Mouse (Mus musculus) neural tube, embryonic 12.5 days (tissue): ENCODE measurements around the gene Slc41a3. TPM values are rescaled to one million over a fixed set of nuclear protein-coding genes. Genes with fewer than 3 reads are reported as not detected.
"Not testable (repeated sequence)": the region's sequence is repeated elsewhere in the genome, so short reads cannot be mapped to it uniquely, and the experiment has no call there.

Experiments
- ATAC-seq: fragments of 200-750 bp; cut with Nextera tagmentation; 2 replicates; pipeline ENCODE4 v1.8.0; 2017; ENCODE audit warnings: low read depth, mild to moderate bottlenecking, moderate TSS enrichment, moderate library complexity; ENCODE audit not compliant: low FRiP score
- H3K27ac ChIP-seq: fragments of 300-500 bp; sonication (generic); 2 replicates; pipeline ENCODE4 v1.5.1; 2016
- H3K27me3 ChIP-seq: fragments of 300-500 bp; sonication (generic); replicated peaks from 2 replicates; pipeline ENCODE4 v1.6.1; 2016; ENCODE audit warnings: mild to moderate bottlenecking
- H3K36me3 ChIP-seq: fragments of 300-500 bp; sonication (generic); 2 replicates; pipeline ENCODE4 v1.6.1; 2016; ENCODE audit warnings: mild to moderate bottlenecking
- H3K4me1 ChIP-seq: fragments of 300-500 bp; sonication (generic); 2 replicates; pipeline ENCODE4 v1.6.1; 2016
- H3K4me2 ChIP-seq: fragments of 300-500 bp; sonication (generic); replicated peaks from 2 replicates; pipeline ENCODE4 v1.6.1; 2016; ENCODE audit warnings: mild to moderate bottlenecking
- H3K4me3 ChIP-seq: fragments of 300-500 bp; sonication (generic); 2 replicates; pipeline ENCODE4 v1.5.1; 2016
- H3K9ac ChIP-seq: fragments of 300-500 bp; sonication (generic); 2 replicates; pipeline ENCODE4 v1.6.1; 2016; ENCODE audit warnings: mild to moderate bottlenecking
- H3K9me3 ChIP-seq: fragments of 300-500 bp; sonication (generic); 2 replicates; pipeline ENCODE4 v1.6.1; 2016; ENCODE audit warnings: mild to moderate bottlenecking
- WGBS: fragments of 180-500 bp; shearing (Covaris S2); methylation state at CpG from one replicate; pipeline ENCODE4 v1.1.7; 2016; 5-methylcytosine and 5-hydroxymethylcytosine counted together
- polyA plus RNA-seq: library from polyadenylated mRNA; unstranded; fragments of >200 nt; fragmentation: Nextera tagmentation; extraction: Ambion mirVana; gene quantifications from 2 replicates; pipeline ENCODE4 v1.2.1, GENCODE M21; 2016

Gene Slc41a3
- polyA plus RNA-seq, 1 experiment from 2014 or later = 4.1 TPM

DNA sequence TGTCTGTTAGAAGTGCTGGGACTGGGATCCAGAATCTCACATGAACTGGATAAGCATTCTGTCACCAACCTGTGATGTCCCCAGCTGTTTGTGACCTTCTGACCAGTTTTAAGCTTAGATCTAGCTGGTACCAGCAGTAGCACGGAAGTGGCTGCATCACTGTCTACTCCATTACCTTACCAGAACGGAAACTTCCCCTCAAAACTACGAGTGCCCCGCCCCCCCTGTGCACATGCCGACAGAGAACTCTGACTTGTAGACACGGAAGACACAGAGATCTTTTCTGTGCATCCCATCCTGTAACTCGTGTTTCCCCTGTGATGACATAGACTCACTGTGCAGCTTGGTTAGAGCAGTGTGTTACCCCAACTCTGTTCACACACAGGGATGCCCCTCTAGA is 25.9 kb downstream of the Slc41a3 start:
- Histone ChIP-seq H3K27me3 (no peaks in the 10 kb centered on the region), H3K4me3 (no peak overlapping the region)
- 92% methylated on average over 7 of the region's 7 CpGs for WGBS

DNA sequence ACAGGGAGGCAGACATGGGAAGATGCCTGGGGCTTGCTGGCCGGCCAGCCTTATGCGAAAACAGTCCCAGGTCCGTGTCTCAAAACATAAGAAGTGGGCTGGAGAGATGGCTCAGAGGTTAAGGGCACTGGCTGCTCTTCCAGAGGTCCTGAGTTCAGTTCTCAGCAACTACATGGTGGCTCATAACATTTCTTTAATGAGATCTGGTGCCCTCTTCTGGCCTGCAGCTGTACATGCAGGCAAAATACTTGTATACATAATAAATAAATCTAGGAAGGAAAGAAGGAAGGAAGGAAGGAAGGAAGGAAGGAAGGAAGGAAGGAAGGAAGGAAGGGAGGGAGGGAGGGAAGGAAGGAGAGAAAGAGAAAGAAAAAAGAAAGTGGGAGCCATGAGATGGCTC is 28.0 kb downstream of the Slc41a3 start:
- H3K4me2 ChIP-seq, ATAC-seq, H3K4me1 ChIP-seq, H3K27ac ChIP-seq, H3K4me3 ChIP-seq, H3K9me3 ChIP-seq, H3K27me3 ChIP-seq, H3K9ac ChIP-seq, H3K36me3 ChIP-seq: not testable (repeated sequence)
- WGBS = 63% methylated on average over 3 of the region's 3 CpGs

More for the DNA sequence above, 25.9 kb downstream of the Slc41a3 start:
- no peak for ATAC-seq
- H3K36me3 ChIP-seq = no peaks in the 10 kb centered on the region
- H3K4me1 ChIP-seq = no peaks in the 10 kb centered on the region
- H3K9me3 ChIP-seq = no peaks in the 10 kb centered on the region
- H3K9ac ChIP-seq = no peak overlapping the region
- no peak overlapping the region for H3K27ac ChIP-seq
- no peak overlapping the region for H3K4me2 ChIP-seq

DNA sequence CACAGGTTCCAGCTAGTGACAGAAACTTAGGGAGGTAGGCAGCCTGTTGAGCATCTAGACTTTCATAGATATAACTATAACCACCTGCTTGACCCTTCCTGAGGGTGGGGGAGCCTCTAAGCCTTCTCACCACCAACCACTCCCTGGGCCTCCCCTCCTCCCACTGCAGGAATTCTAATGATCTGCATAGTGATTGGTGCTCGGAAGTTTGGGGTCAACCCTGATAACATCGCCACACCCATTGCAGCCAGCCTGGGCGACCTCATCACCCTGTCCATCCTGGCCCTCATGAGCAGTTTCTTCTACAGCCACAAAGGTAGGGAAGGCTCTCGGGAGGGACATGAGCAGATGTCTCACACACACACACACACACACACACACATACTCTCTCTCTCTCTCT is 30.6 kb downstream of the Slc41a3 start:
- Histone ChIP-seq H3K9ac (no peak overlapping the region), H3K27me3 (no peaks in the 10 kb centered on the region), H3K36me3 (no peaks in the 10 kb centered on the region), H3K4me3 (no peak overlapping the region), H3K9me3 (no peaks in the 10 kb centered on the region), H3K4me2 (no peak overlapping the region), H3K27ac (no peak overlapping the region), H3K4me1 (no peaks in the 10 kb centered on the region)
- ATAC-seq = no peak
- 38% methylated on average over 4 of the region's 4 CpGs for WGBS

DNA sequence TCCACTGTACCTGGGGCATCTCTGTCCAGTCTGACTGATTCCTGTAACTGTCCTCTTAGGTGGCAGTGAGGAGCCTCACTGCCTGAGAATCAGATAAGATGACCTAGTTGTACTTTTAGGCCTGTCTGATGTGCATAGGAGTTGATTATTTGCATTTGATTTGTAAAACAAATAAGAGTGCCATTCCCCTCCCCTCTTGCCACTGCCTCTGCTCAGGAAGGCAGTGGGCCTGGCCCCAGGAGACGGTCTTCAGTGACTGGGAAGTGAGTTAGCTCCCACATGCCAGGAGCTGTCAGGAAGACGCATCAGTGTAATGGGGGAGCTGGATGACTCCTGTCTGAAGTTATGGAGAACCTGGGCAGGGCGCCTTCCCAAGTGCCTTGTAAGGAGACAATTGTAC is 31.1 kb downstream of the Slc41a3 start:
- no peak overlapping the region for H3K27ac ChIP-seq
- H3K9ac ChIP-seq = no peak overlapping the region
- H3K9me3 ChIP-seq = no peaks in the 10 kb centered on the region
- no peak overlapping the region for H3K4me3 ChIP-seq
- H3K4me1 ChIP-seq = no peaks in the 10 kb centered on the region
- WGBS = 65% methylated on average over 3 of the region's 3 CpGs
- H3K36me3 ChIP-seq = no peaks in the 10 kb centered on the region
- no peaks in the 10 kb centered on the region for H3K27me3 ChIP-seq
- no peak for ATAC-seq
- H3K4me2 ChIP-seq = no peak overlapping the region

DNA sequence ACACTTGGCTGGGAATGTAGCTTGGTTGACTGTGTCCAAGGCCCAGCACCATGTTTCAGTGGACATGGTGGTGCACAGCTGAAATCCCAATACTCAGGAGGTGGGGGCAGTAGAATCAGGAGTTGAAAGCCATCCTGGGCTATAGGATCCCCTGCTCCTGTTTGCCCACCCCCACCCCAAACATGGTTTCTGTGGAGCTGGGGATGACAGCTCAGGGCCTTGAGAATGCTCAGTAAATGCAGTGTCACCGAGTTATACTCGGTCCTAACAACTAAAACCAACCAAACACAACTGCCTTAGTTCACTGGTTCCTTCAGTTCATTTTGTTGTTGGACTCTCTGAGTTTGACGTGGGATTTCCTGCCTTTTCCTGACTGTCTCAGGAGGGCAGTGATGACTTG is 38.5 kb downstream of the Slc41a3 start:
- Histone ChIP-seq H3K4me2 (no peak overlapping the region), H3K27me3 (no peaks in the 10 kb centered on the region), H3K4me3 (no peak overlapping the region), H3K4me1 (0 out of 2 replicates have a peak, but pooled peaks cover 7% of the 10 kb centered on the region), H3K36me3 (no peaks in the 10 kb centered on the region), H3K27ac (no peak overlapping the region), H3K9ac (no peak overlapping the region), H3K9me3 (no peaks in the 10 kb centered on the region)
- ATAC-seq = no peak
- WGBS = 80% methylated on average over 3 of the region's 3 CpGs

DNA sequence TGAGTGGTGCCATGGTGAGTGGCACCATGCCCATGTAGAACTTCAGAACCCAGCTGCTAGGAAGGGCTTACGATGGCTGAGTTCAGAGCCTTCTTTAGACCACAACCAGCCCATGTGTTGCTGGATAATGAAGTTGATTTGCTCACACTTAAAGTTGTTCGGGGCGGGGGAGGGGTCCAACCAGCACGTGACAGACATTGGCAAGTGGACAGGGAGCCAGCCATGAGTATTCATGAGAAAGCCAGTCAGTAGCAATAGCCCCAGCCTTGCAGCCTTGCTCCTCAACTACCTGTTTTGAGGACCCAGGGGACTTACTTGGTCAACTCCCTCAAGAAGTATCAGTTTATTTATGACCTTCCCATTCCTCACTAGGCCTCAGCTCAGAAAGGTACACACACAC is 40.4 kb downstream of the Slc41a3 start:
- Histone ChIP-seq H3K9ac (no peak overlapping the region), H3K9me3 (no peaks in the 10 kb centered on the region), H3K4me2 (no peak overlapping the region), H3K27ac (no peak overlapping the region), H3K4me1 (0 out of 2 replicates have a peak, but pooled peaks cover 7% of the 10 kb centered on the region), H3K4me3 (no peak overlapping the region), H3K36me3 (no peaks in the 10 kb centered on the region), H3K27me3 (no peaks in the 10 kb centered on the region)
- 78% methylated on average over 4 of the region's 4 CpGs for WGBS
- ATAC-seq = no peak

DNA sequence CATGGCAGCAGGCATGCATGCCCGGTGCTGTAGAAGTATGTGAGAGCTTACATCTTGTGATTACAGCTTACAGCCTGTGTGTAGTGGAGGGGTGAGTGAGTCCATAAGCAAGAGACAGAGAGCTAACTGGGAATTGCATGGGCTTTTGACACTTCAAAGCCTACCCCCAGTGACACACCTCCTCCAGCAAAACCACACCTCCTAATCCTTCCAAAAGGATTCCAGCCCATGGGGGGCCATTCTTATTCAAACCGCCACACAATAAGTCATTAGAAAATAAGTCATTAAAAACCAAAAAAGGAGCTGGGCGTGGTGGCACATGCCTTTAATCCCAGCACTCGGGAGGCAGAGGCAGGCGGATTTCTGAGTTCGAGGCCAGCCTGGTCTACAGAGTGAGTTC is 43.9 kb downstream of the Slc41a3 start:
- Histone ChIP-seq H3K27me3 (no peaks in the 10 kb centered on the region), H3K9ac (no peak overlapping the region), H3K27ac (no peak overlapping the region), H3K4me2 (no peak overlapping the region), H3K4me3 (no peak overlapping the region), H3K36me3 (no peaks in the 10 kb centered on the region), H3K4me1 (0 out of 2 replicates have a peak, but pooled peaks cover 7% of the 10 kb centered on the region), H3K9me3 (no peaks in the 10 kb centered on the region)
- 93% methylated on average over 6 of the region's 6 CpGs for WGBS
- ATAC-seq = no peak

DNA sequence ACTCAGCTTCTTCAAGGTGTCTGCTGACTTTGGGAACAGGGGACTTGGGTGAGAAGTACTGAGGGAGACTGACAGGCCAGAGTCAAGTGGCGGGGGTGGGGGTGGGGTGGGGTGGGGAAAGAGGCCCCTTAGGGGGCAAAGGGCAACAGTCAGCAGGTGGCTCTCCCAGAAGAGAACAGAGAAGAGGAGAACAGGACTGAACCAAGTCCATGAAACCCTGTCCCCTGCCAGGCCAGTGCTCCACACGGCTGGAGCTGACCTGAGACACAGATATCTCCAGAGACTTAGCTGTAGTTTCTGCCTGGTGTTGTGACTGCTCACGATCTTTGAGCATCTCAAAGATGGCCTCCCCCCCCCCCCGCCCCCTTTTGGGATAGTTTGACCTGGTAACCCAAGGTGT is 44.8 kb downstream of the Slc41a3 start:
- H3K4me2 ChIP-seq = no peak overlapping the region
- H3K36me3 ChIP-seq = no peaks in the 10 kb centered on the region
- no peaks in the 10 kb centered on the region for H3K27me3 ChIP-seq
- H3K27ac ChIP-seq = no peak overlapping the region
- H3K4me3 ChIP-seq = no peak overlapping the region
- H3K4me1 ChIP-seq = 0 out of 2 replicates have a peak, but pooled peaks cover 7% of the 10 kb centered on the region
- no peak for ATAC-seq
- WGBS = 83% methylated on average over 4 of the region's 4 CpGs
- H3K9ac ChIP-seq = no peak overlapping the region
- H3K9me3 ChIP-seq = no peaks in the 10 kb centered on the region

DNA sequence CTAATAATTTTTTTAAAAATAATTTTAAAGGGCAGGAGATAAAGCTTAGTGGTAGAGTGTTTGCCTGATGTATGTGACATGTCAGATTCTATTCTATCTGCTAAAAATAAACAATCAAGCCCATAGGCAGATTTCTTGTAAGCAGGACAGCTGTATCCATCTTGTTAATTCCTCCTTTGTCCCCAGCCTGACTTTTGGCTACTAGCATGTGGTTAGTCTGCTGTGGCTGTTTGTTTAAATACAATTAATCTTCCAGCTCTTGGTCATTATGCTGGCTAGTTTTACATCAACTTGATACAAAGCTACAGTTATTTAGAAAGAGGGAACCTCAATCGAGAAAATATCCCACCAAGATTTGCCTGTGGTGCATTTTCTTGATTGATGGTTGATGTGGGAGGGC is 46.1 kb downstream of the Slc41a3 start:
- H3K27ac ChIP-seq = no peak overlapping the region
- ATAC-seq = no peak
- WGBS = 42% methylated on average over 1 of the region's 1 CpGs
- no peaks in the 10 kb centered on the region for H3K27me3 ChIP-seq
- no peak overlapping the region for H3K4me2 ChIP-seq
- 0 out of 2 replicates have a peak, but pooled peaks cover under 1% of the 10 kb centered on the region for H3K4me1 ChIP-seq
- no peak overlapping the region for H3K9ac ChIP-seq
- H3K36me3 ChIP-seq = no peaks in the 10 kb centered on the region
- H3K9me3 ChIP-seq = no peaks in the 10 kb centered on the region
- no peak overlapping the region for H3K4me3 ChIP-seq

DNA sequence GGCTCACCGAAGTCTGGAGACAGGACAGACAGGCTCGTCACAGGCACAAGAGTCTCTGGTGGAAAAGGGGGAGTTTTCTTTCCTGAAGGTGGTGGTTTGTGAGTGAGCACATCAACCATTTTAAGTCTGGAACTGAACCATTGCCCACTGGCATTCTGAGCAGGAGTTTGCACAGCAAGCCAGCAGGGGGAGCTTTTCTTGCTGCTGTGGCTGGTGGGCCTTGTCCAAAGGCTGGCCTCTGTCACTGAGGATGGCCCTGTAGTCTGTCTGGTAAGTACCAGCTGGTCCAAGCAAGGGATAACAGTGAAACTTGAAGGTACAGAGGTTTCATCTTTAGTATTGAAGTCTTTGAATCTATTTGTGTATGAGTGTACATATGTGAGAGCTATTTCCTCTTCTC is 49.2 kb downstream of the Slc41a3 start:
- WGBS = 61% methylated on average over 2 of the region's 2 CpGs

DNA sequence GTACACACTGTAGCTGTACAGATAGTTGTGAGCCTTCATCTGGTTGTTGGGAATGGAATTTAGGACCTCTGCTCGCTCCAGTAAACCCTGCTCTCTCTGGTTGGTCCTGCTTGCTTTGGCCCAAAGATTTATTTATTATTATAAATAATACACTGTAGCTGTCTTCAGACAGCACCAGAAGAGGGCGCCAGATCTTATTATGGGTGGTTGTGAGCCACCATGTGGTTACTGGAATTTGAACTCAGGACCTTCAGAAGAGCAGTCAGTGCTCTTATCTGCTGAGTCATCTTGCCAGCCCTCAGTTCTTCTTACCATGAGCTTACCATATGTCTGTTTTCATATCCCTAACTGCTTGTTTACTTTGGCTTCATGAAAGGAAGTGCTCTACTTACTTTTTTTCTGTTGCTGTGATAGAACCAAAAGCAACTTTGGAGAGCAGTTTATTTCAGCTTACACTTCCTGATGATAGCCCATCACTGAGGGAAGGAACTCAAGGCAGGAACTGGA is 51.9 kb downstream of the Slc41a3 start:
- H3K4me2 ChIP-seq, H3K27me3 ChIP-seq, H3K4me3 ChIP-seq, H3K36me3 ChIP-seq, H3K4me1 ChIP-seq, ATAC-seq, H3K27ac ChIP-seq, H3K9me3 ChIP-seq, H3K9ac ChIP-seq: not testable (repeated sequence)
- WGBS = 68% methylated on average over 2 of the region's 2 CpGs

More for the DNA sequence above, 49.2 kb downstream of the Slc41a3 start:
- Histone ChIP-seq H3K9me3 (no peaks in the 10 kb centered on the region), H3K36me3 (no peaks in the 10 kb centered on the region), H3K4me1 (no peaks in the 10 kb centered on the region), H3K4me2 (no peak overlapping the region), H3K27me3 (no peaks in the 10 kb centered on the region), H3K27ac (no peak overlapping the region), H3K4me3 (no peak overlapping the region), H3K9ac (no peak overlapping the region)
- ATAC-seq = no peak

DNA sequence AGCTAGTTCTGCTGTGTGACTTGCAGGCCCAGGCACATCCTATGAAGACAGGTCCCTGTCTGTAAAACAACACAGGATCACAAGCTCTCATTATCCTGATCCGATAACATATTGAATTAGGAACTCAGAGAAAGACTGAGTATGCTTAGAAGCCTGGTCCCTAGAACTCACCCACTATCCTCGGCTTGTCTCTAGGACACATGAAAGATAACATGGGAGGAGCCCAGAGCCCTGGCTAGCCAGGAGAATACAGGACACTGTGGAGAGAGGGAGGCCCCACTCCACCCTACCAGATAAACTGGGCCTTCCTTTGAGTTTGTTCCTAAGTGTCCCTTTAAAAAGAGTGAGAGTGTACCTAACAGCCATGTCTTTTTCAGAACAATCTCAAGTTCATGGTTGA is 55.4 kb downstream of the Slc41a3 start:
- H3K4me2 ChIP-seq = no peak overlapping the region
- no peak for ATAC-seq
- H3K36me3 ChIP-seq = peaks cover 29% of the 10 kb centered on the region
- no peak overlapping the region for H3K27ac ChIP-seq
- no peak overlapping the region for H3K4me3 ChIP-seq
- H3K4me1 ChIP-seq = peaks cover 5% of the 10 kb centered on the region; the same call in 1 of the 2 replicates
- WGBS = 74% methylated on average over 2 of the region's 2 CpGs
- H3K9ac ChIP-seq = no peak overlapping the region
- no peaks in the 10 kb centered on the region for H3K27me3 ChIP-seq
- no peaks in the 10 kb centered on the region for H3K9me3 ChIP-seq

DNA sequence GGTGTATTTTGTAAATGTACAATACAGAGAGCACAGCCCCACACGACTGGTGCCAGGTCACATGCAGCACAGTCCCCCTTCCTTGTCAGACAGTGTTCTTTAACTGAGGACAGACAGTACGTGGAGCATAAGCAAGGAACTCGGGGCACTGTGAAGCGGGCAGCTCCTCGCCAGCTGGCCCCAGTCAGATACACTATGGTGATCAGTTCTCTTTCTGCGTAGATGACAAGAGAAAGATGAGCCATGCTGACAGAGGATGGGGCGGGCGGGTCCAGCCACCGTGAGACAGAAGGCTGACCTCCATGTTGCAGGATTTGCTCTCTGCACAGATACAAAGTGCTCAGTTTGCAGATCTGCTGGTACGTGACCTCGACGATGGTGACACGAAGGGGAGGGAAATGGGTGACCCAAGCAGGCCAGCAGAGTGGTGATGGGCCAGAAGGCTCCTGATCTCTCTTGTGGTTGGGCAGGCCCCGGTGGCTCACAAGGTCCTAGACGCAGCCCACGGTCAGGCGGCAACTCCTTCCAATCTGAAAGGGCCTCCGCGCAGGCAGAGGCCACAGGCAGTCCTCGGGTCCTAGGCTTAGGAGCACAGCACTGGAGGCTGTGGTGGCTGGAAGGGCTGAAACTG is 56.0 kb downstream of the Slc41a3 start:
- WGBS = 85% methylated on average over 20 of the region's 20 CpGs
- Histone ChIP-seq H3K4me2 (no peak overlapping the region), H3K27me3 (no peaks in the 10 kb centered on the region), H3K36me3 (peaks cover 35% of the 10 kb centered on the region), H3K4me3 (no peak overlapping the region), H3K27ac (no peak overlapping the region), H3K9me3 (no peaks in the 10 kb centered on the region), H3K9ac (no peak overlapping the region), H3K4me1 (peaks cover 5% of the 10 kb centered on the region; the same call in 1 of the 2 replicates)
- ATAC-seq = no peak
